Mouse (Mus musculus) C2C12 (cell line): ENCODE results near the gene Wdr17. TPM values are rescaled to one million over a fixed set of nuclear protein-coding genes. Genes with fewer than 3 reads are reported as not detected.

Experiments used
- H3K27me3 ChIP-seq: one replicate; pipeline ENCODE4 v1.6.1; 2011; ENCODE audit not compliant: control insufficient read depth, insufficient read depth, insufficient read length
- H3K36me3 ChIP-seq: one replicate; pipeline ENCODE4 v1.6.1; 2011; ENCODE audit not compliant: control insufficient read depth, insufficient read depth
- H3K4me3 ChIP-seq: one replicate; pipeline ENCODE4 v1.5.1; 2011; ENCODE audit warnings: mild to moderate bottlenecking, control low read depth; ENCODE audit not compliant: poor library complexity, insufficient read depth, severe bottlenecking
- H3K79me2 ChIP-seq: one replicate; pipeline ENCODE4 v1.6.1; 2011; ENCODE audit not compliant: control insufficient read depth, insufficient read depth
- H3K79me3 ChIP-seq: one replicate; pipeline ENCODE4 v1.6.1; 2011; ENCODE audit warnings: low read depth, control low read depth
- H3ac ChIP-seq: one replicate; pipeline ENCODE3; 2011; ENCODE audit warnings: low read depth; ENCODE audit not compliant: control insufficient read depth, insufficient read length
- CEBPB ChIP-seq: IDR thresholded peaks from one replicate; pipeline ENCODE4 v1.6.1; 2011; ENCODE audit warnings: low read depth, mild to moderate bottlenecking, control low read depth, moderate library complexity
- CTCF ChIP-seq: IDR thresholded peaks from one replicate; pipeline ENCODE4 v1.5.1; 2011; ENCODE audit not compliant: control insufficient read depth, insufficient read depth, insufficient read length
- FOSL1 ChIP-seq: IDR thresholded peaks from one replicate; pipeline ENCODE4 v1.8.0; 2011; ENCODE audit warnings: mild to moderate bottlenecking, low read length; ENCODE audit not compliant: poor library complexity, insufficient read depth, severe bottlenecking
- MAX ChIP-seq: IDR thresholded peaks from one replicate; pipeline ENCODE4 v1.6.1; 2011; ENCODE audit warnings: mild to moderate bottlenecking, control low read depth
- MYOD1 ChIP-seq: IDR thresholded peaks from one replicate; pipeline ENCODE4 v1.6.1; 2011; ENCODE audit warnings: low read depth; ENCODE audit not compliant: control insufficient read depth, insufficient read length
- MYOG ChIP-seq: IDR thresholded peaks from one replicate; pipeline ENCODE4 v1.6.1; 2011; ENCODE audit not compliant: control insufficient read depth, insufficient read length; ENCODE audit errors: extremely low read depth
- USF1 ChIP-seq: IDR thresholded peaks from one replicate; pipeline ENCODE4 v1.6.1; 2011; ENCODE audit warnings: low read depth, mild to moderate bottlenecking, control low read depth, moderate library complexity
- long read RNA-seq, 2 experiments: library from polyadenylated mRNA; unstranded; transcript quantifications; one replicate each; pipeline ENCODE4 v2.0.0; 2019 to 2020
- polyA plus RNA-seq: library from polyadenylated mRNA; unstranded; fragments of >200 nt; fragmentation: generic; extraction: Trizol; gene quantifications from one replicate; pipeline ENCODE4 v1.2.1, GENCODE M21; 2012; ENCODE audit warnings: missing spikeins

Gene Wdr17
- polyA plus RNA-seq = not detected
- long read RNA-seq, experiment 1 = 0 reads
- long read RNA-seq, experiment 2 = 0 reads

GRCm38 (mm10) chr8:54886987-54887785, at the start of gene Wdr17:
TSS of gene Wdr17 (minus strand) at chr8:54887184.
- Histone ChIP-seq H3K79me3 (no peaks in the 10 kb centered on the region), H3ac (no peak within 1 kb of the TSS), H3K79me2 (no peaks in the 10 kb centered on the region), H3K36me3 (no peaks in the 10 kb centered on the region), H3K4me3 (no peak within 1 kb of the TSS), H3K27me3 (no peaks in the 10 kb centered on the region)
- TF ChIP-seq MAX (no peak), MYOD1 (no peak), CTCF (no peak), USF1 (no peak), MYOG (no peak), FOSL1 (no peak), CEBPB (no peak)

GRCm38 (mm10) chr8:54932306-54932705, 45.3 kb upstream of the Wdr17 start:
- Histone ChIP-seq H3K4me3 (no peak overlapping the region), H3K79me3 (no peaks in the 10 kb centered on the region), H3K27me3 (no peaks in the 10 kb centered on the region), H3K79me2 (no peaks in the 10 kb centered on the region), H3ac (no peak overlapping the region), H3K36me3 (no peaks in the 10 kb centered on the region)
- no peak for TF ChIP-seq MAX
- TF ChIP-seq CTCF = no peak
- TF ChIP-seq FOSL1 = no peak
- no peak for TF ChIP-seq USF1
- TF ChIP-seq MYOG = no peak

- no peak overlapping the region for H3K4me3 ChIP-seq
- TF ChIP-seq MYOD1 = no peak
- no peak for TF ChIP-seq MAX
- no peak for TF ChIP-seq FOSL1
- peak; percentile 17 for TF ChIP-seq CEBPB
- no peaks in the 10 kb centered on the region for H3K79me2 ChIP-seq
- H3K36me3 ChIP-seq = no peaks in the 10 kb centered on the region
- H3K79me3 ChIP-seq = no peaks in the 10 kb centered on the region
- H3ac ChIP-seq = no peak overlapping the region
- no peaks in the 10 kb centered on the region for H3K27me3 ChIP-seq
Measured at GRCm38 (mm10) chr8:54924936-54925335, 38.0 kb upstream of the Wdr17 start.

GRCm38 (mm10) chr8:54922160-54922855, 35.3 kb upstream of the Wdr17 start:
- H3ac ChIP-seq = no peak overlapping the region
- no peaks in the 10 kb centered on the region for H3K79me3 ChIP-seq
- H3K36me3 ChIP-seq = no peaks in the 10 kb centered on the region
- H3K79me2 ChIP-seq = no peaks in the 10 kb centered on the region
- no peak overlapping the region for H3K4me3 ChIP-seq
- TF ChIP-seq MYOD1 (no peak), CTCF (no peak), MYOG (no peak), CEBPB (no peak), FOSL1 (no peak), MAX (no peak), USF1 (no peak)
- no peaks in the 10 kb centered on the region for H3K27me3 ChIP-seq

- TF ChIP-seq FOSL1 (no peak), MYOG (no peak), MYOD1 (no peak), USF1 (no peak), CTCF (no peak), CEBPB (no peak), MAX (no peak)
- no peaks in the 10 kb centered on the region for H3K36me3 ChIP-seq
- no peaks in the 10 kb centered on the region for H3K27me3 ChIP-seq
- H3K79me3 ChIP-seq = no peaks in the 10 kb centered on the region
- no peaks in the 10 kb centered on the region for H3K79me2 ChIP-seq
- no peak overlapping the region for H3ac ChIP-seq
- no peak overlapping the region for H3K4me3 ChIP-seq
Measured at GRCm38 (mm10) chr8:54917710-54918109, 30.7 kb upstream of the Wdr17 start.

GRCm38 (mm10) chr8:54912891-54913290, 25.9 kb upstream of the Wdr17 start:
- Histone ChIP-seq H3ac (no peak overlapping the region), H3K79me2 (no peaks in the 10 kb centered on the region), H3K4me3 (no peak overlapping the region), H3K27me3 (no peaks in the 10 kb centered on the region), H3K79me3 (no peaks in the 10 kb centered on the region), H3K36me3 (no peaks in the 10 kb centered on the region)
- TF ChIP-seq MAX = no peak
- no peak for TF ChIP-seq FOSL1
- no peak for TF ChIP-seq CEBPB
- TF ChIP-seq CTCF = no peak
- TF ChIP-seq MYOG = no peak
- no peak for TF ChIP-seq USF1
- no peak for TF ChIP-seq MYOD1
